Mouse (Mus musculus) yolk sac, embryonic 10.5 days (tissue): Measurements from ENCODE around the gene Aup1.

Experiments used
- DNase-seq: peaks from one replicate; pipeline ENCODE4 v3.0.0-alpha.2; 2017; ENCODE audit warnings: low spot score

Gene Aup1

DNA sequence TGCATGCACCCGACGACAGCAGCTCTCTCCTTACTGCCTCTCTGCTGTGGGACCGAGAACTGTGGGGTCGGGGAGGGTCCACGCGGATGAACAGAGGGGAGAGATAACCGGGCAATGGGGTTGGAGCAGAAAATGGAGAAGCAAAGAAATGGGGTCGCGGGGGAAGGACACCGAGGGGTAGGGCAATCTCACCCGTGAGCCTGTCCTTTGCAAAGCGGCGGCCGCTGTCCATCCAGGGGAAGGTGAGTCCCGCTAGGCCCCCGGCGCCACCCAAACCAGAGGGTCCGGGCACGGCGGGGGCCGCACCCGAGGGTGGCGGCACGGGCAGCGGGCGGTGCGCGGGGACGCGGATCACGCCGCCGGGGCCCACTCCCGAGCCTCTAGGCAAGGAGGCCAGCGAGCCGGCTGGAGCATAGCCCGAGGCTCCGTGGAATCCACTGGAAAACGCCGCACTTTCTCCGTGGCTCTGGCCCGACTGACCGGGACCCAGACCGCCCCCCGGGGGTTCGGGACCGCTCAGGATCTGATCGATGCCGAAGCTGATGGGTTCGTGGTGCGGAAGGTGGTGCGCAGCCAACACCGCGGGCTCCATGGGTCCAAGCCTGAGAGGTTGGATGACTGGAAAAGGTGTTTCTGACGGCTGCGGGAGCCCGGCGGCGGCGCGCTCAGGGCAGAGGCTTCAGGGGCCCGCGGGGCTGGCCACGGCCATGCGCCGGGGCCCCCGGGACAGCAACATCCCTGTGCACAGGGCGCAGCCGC is 15.3 kb downstream of the Aup1 start:
- DNase-seq = no peak

DNA sequence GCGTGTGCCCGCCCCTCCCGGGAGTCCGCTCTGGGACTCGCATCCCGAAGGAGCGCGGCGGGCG is 15.8 kb downstream of the Aup1 start, which contains the start of gene Tlx2:
Tlx2 (minus strand) TSS at position 47 of the 64 bp plus-strand sequence.
- no peak for DNase-seq

GRCm38 (mm10) chr6:83070311-83071219 is 16.2 kb downstream of the Aup1 start:
- DNase-seq = no peak

- no peak for DNase-seq
Observed at GRCm38 (mm10) chr6:83071220-83071619, 16.9 kb downstream of the Aup1 start.

- no peak for DNase-seq
Observed at GRCm38 (mm10) chr6:83074979-83075378, 20.7 kb downstream of the Aup1 start.

- no peak for DNase-seq
Observed at GRCm38 (mm10) chr6:83077630-83078323, 23.5 kb downstream of the Aup1 start, which contains the start of gene Pcgf1. TSS of gene Pcgf1 (plus strand) at chr6:83077869.

- DNase-seq = peak; percentile 98
Observed at GRCm38 (mm10) chr6:83078324-83078858, 24.1 kb downstream of the Aup1 start.

DNA sequence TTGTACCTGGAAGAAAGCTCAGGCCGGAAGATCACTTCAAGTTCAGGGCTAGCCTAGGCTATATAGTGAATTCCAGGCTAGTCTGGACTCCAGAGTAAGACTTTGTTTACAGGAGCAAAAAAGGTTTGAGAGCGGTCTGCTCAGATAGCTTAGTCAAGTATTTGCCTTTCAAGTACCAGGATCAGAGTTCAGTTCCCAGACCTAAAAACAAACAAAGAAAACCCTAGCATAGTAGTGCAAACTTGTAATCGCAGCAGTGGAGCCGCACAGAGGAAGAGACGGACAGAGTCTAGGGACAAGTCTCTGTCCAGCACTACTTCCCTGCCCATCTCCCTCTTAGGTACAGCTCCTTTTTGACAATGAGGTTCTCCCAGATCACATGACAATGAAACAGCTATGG is 25.9 kb downstream of the Aup1 start:
- DNase-seq = peak; percentile 63

- DNase-seq = no peak
Observed at GRCm38 (mm10) chr6:83083497-83083896, 29.2 kb downstream of the Aup1 start.

DNA sequence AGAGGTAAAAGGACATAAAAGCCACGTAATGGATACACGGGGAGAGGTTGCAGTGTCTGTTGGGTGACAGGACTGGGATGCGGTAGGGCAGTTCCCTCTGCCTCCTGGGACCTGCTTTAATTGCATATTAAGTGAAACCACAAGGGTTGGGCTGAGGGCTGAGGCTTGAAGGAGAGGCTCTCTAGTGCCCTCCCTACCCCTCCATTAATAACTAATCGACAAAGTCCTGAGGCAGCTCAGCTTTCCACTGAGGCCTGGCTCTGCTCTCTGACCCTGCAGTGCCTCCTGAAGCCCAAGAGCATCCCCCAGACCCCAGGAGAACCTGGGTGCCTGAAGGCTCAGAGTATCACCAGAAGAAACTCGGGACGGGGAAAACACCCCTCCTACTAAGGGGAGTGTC is 30.2 kb downstream of the Aup1 start:
- no peak for DNase-seq

GRCm38 (mm10) chr6:83086121-83087035 is 32.1 kb downstream of the Aup1 start, which contains the start of gene Lbx2:
TSS of gene Lbx2 (plus strand) at chr6:83086367.
- DNase-seq = no peak

DNA sequence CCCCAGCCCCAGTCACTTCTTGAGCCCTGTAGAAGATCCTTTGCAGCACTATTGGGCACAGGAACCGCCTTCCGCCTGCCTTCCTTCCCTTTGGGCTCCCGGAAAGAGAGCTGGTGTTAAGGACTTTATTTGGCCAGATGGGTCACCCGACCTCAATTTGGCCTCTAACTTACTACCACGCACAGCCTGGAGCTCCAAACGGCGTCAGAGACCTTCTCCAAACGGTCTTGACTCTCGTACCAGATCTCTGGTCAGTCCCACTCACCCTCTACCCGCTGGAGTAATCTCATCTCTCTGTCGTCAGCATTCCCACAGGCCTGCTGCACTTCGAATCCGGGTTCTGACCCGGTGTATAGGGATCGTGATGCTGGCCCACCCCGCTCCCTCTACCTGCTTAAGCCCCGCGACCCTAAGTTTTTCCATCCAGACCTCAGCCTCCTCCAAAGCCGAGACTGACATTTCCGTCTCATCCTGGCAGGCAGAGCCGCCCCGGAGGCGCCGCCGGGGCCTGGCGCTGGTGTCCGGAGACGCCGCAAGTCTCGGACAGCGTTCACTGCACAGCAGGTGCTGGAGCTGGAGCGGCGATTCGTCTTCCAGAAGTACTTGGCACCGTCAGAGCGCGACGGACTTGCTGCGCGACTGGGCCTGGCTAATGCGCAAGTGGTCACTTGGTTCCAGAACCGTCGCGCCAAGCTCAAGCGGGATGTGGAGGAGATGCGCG is 33.0 kb downstream of the Aup1 start:
- DNase-seq = no peak

DNA sequence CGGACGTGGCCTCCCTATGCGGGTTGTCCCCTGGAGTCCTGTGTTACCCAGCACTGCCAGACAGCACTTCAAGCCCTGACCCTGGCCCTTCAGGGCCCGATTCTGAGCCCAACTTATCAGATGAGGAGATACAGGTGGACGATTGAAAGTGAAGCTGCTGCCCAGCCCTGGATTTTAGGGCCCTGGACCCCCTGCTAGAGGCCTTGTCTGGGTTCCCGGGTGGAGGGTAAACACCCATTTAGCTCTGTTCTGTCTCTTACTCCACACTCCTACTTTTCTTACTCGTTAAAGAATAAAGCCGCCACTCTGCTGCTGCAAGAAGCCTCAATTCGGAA is 33.6 kb downstream of the Aup1 start:
- DNase-seq = no peak

GRCm38 (mm10) chr6:83092416-83093127 is 38.3 kb downstream of the Aup1 start:
- no peak for DNase-seq

GRCm38 (mm10) chr6:83095968-83096367 is 41.6 kb downstream of the Aup1 start:
- no peak for DNase-seq

DNA sequence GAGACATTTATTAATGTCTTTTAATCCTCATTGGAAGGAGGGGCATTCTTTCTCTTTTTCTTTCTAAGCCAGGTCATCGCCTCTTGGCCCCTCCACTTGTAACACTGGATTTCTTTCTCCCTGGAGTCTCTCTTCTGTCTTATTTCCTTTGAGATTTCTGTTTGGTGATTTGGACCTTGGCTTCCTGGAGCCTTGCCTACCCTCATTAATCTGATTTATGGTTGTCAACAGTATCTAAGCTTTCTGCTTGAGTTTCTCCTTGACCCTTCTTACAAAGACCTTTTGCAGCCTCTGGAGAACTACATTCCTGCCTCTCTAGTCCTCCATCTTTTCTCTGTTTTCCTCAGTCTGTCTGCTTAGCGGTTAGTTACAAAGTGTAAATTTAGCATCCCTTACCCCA is 44.1 kb downstream of the Aup1 start:
- no peak for DNase-seq

DNA sequence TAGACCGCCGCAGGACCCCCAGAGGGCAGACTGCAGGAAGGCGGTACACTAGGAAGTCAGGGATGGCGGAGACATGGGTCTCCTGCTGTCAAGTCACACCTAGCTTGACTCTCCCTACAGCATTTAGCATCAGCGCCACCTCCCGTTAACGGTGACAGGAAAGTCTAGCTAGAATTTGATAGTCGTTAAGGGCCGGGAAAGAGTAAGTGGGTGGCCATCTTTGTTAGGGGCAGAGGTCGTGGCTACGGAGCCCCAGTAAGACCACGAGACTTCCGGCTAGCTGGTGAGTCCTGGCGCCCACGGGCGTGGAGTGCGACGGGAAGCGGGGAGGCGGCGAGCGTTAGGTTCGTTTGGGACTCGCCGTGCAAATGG is 47.0 kb downstream of the Aup1 start, which contains the start of the genes Ccdc142 and Gm42688:
Ccdc142 (plus strand) TSS at position 286 of the 372 bp plus-strand sequence.
Gm42688 (plus strand) TSS at position 302 of the 372 bp plus-strand sequence.
- peak; percentile 88 for DNase-seq

GRCm38 (mm10) chr6:83101688-83102556 is 47.6 kb downstream of the Aup1 start:
- peak; percentile 75 for DNase-seq

DNA sequence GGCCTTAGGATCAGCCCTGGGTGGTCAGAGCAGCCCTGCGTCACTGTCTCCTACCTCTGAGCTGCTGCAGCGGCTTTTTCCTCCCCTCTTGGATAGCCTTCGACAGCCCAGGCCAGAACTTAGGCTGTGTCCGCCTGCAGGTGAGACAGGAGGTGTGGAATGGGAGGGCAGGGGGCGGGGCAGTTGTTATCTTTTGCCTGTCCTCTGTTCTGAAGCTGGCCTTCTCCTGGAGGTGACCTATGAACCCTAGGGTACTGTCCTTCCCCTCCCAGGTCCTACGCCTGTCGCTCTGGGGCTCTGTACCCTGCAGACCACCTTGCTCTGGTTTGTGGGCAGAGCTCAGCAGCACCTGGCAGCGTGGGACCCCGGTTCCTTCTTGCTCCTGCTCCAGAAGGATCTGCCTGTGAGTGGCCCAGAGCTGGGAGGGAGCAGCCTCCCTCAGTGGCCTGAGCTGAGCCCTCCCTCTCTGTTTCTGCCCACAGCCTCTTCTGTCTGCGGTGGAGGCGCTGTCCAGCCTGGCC is 48.9 kb downstream of the Aup1 start:
- DNase-seq = peak; percentile 87
